Mouse (Mus musculus) cortical plate, adult 2 months (tissue): ENCODE results near the gene Syce3.

Source experiments
- CTCF ChIP-seq: fragments of 200-500 bp; IDR thresholded peaks from 2 replicates; pipeline ENCODE4 v1.5.1; 2011; ENCODE audit warnings: mild to moderate bottlenecking, control low read depth, low read length; ENCODE audit not compliant: insufficient read depth; ENCODE audit errors: extremely low read depth
- POLR2A ChIP-seq: fragments of 200-500 bp; IDR thresholded peaks from 2 replicates; pipeline ENCODE4 v1.6.1; 2011; ENCODE audit warnings: mild to moderate bottlenecking, low read length, control low read depth; ENCODE audit not compliant: insufficient read depth; ENCODE audit errors: extremely low read depth

- TF ChIP-seq CTCF = no peak
- TF ChIP-seq POLR2A = no peak
Measured at GRCm38 (mm10) chr15:89454857-89455256, 44.6 kb upstream of the Syce3 start.
